In genomic region chr11:55313768-55314703, GRCm38 (mm10) we compare ENCODE assay signal across 13 mouse cellular contexts. TPM values are rescaled to one million over a fixed set of nuclear protein-coding genes. Genes with fewer than 3 reads are reported as not detected.
DNase-seq lines count a peak whose midpoint lies in the region; ATAC-seq lines count a peak whose summit lies in the region.
"Had no signal": no experiment of that assay in that cellular context is flagged by ENCODE, and none has a peak within 500 bp of the region (broad histone marks: within the 10 kb centered on the region; RNA-seq: fewer than 3 reads in every experiment).

No protein-coding gene starts in this region.

- H3K9ac ChIP-seq in heart, embryonic 16.5 days (ENCODE audit: low read length) = no peak overlapping the region
- H3K9ac ChIP-seq in limb, embryonic 13.5 days = no peak overlapping the region
- no peak overlapping the region for H3K9ac ChIP-seq in stomach, embryonic 15.5 days

- peak overlapping the region; percentile 14; the same call in 1 of the 2 replicates for H3K4me2 ChIP-seq in heart, embryonic 16.5 days (ENCODE audit: low read depth, low read length)
- H3K4me2 ChIP-seq in limb, embryonic 13.5 days (replicated peaks) = peak overlapping the region; percentile 39
- H3K4me2 ChIP-seq in stomach, embryonic 15.5 days = peak overlapping the region; percentile 47

- ATAC-seq in heart, embryonic 16.5 days (replicated peaks; ENCODE audit: extremely low read depth, insufficient read depth, low FRiP score) = no peak
- ATAC-seq in limb, embryonic 13.5 days (ENCODE audit: low FRiP score, low read depth) = no peak
- ATAC-seq in stomach, embryonic 15.5 days (ENCODE audit: insufficient read depth, low FRiP score, low read depth) = peak; percentile 55
- ATAC-seq: hindbrain, postnatal 0 days had no signal

- DNase-seq in heart, postnatal 4 days = no peak
- peak; percentile 24 for DNase-seq in embryonic facial prominence, embryonic 10.5 days (ENCODE audit: low spot score)
- no peak for DNase-seq in adrenal gland, adult 2 months
- DNase-seq in c-Kit-positive CD71-positive TER-119-positive erythroid progenitor cells, embryonic 14.5 days (ENCODE audit: low spot score) = no peak
- no peak for DNase-seq in B cell, adult 2 months
- DNase-seq: gastrocnemius, postnatal 14 days had no signal

- peak overlapping the region; percentile 7; the same call in 1 of the 2 replicates for H3K4me3 ChIP-seq in heart, embryonic 16.5 days (ENCODE audit: low read length)
- peak overlapping the region; percentile 31 for H3K4me3 ChIP-seq in embryonic facial prominence, embryonic 10.5 days
- H3K4me3 ChIP-seq in limb, embryonic 13.5 days = 0 out of 2 replicates have a peak overlapping the region, but pooled peaks have one; percentile 13
- H3K4me3 ChIP-seq in stomach, embryonic 15.5 days (replicated peaks) = peak overlapping the region; percentile 31
- H3K4me3 ChIP-seq: left cerebral cortex, adult 2 months; myocyte had no signal

- H3K9me3 ChIP-seq in heart, embryonic 16.5 days (replicated peaks; ENCODE audit: control insufficient read depth, low read length) = no peaks in the 10 kb centered on the region
- H3K9me3 ChIP-seq in embryonic facial prominence, embryonic 10.5 days = no peaks in the 10 kb centered on the region
- H3K9me3 ChIP-seq in limb, embryonic 13.5 days = no peaks in the 10 kb centered on the region
- H3K9me3 ChIP-seq in stomach, embryonic 15.5 days = no peaks in the 10 kb centered on the region

- no peak overlapping the region for H3K27ac ChIP-seq in heart, embryonic 16.5 days (ENCODE audit: low read length)
- H3K27ac ChIP-seq in embryonic facial prominence, embryonic 10.5 days (replicated peaks) = 0 out of 2 replicates have a peak overlapping the region, but pooled peaks have one; percentile 35
- H3K27ac ChIP-seq in limb, embryonic 13.5 days = no peak overlapping the region
- H3K27ac ChIP-seq in stomach, embryonic 15.5 days = peak overlapping the region; percentile 67
- H3K27ac ChIP-seq: hindbrain, postnatal 0 days; left cerebral cortex, adult 2 months; macrophage had no signal

- WGBS in heart, embryonic 16.5 days = 20% methylated on average over 29 of the region's 29 CpGs
- WGBS in embryonic facial prominence, embryonic 10.5 days = 22% methylated on average over 29 of the region's 29 CpGs
- 20% methylated on average over 29 of the region's 29 CpGs for WGBS in limb, embryonic 13.5 days
- 21% methylated on average over 29 of the region's 29 CpGs for WGBS in stomach, embryonic 15.5 days

- no peaks in the 10 kb centered on the region for H3K4me1 ChIP-seq in heart, embryonic 16.5 days (ENCODE audit: control insufficient read depth, insufficient read depth, low read length)
- H3K4me1 ChIP-seq in embryonic facial prominence, embryonic 10.5 days = peaks cover 8% of the 10 kb centered on the region
- no peaks in the 10 kb centered on the region for H3K4me1 ChIP-seq in limb, embryonic 13.5 days
- H3K4me1 ChIP-seq in stomach, embryonic 15.5 days = peaks cover 10% of the 10 kb centered on the region; the same call in 1 of the 2 replicates

- no peaks in the 10 kb centered on the region for H3K36me3 ChIP-seq in heart, embryonic 16.5 days (ENCODE audit: control insufficient read depth, insufficient read depth)
- H3K36me3 ChIP-seq in embryonic facial prominence, embryonic 10.5 days (replicated peaks) = no peaks in the 10 kb centered on the region
- no peaks in the 10 kb centered on the region for H3K36me3 ChIP-seq in limb, embryonic 13.5 days
- H3K36me3 ChIP-seq in stomach, embryonic 15.5 days = no peaks in the 10 kb centered on the region

- H3K27me3 ChIP-seq in heart, embryonic 16.5 days (ENCODE audit: control insufficient read depth, insufficient read depth, low read length) = peaks cover 4% of the 10 kb centered on the region
- H3K27me3 ChIP-seq in embryonic facial prominence, embryonic 10.5 days (replicated peaks; ENCODE audit: low read depth, poor library complexity, severe bottlenecking) = peaks cover 14% of the 10 kb centered on the region
- H3K27me3 ChIP-seq in limb, embryonic 13.5 days = peaks cover 22% of the 10 kb centered on the region
- H3K27me3 ChIP-seq in stomach, embryonic 15.5 days (replicated peaks) = no peaks in the 10 kb centered on the region

RNA-seq across cellular contexts. Expression of gene Fat2, which starts 22.3 kb away (rescaled TPM):
- polyA plus RNA-seq in heart, embryonic 16.5 days (2015; fragmentation: Nextera tagmentation; extraction: Ambion mirVana) = 0.12 TPM in 2 replicates
- total RNA-seq in heart, postnatal 4 days (2021) = under 1 TPM; 0.05 to 0.07 TPM
- 0.12 and 0.13 TPM in 2 replicates for polyA plus RNA-seq in embryonic facial prominence, embryonic 10.5 days (2016; fragmentation: Nextera tagmentation; extraction: Ambion mirVana)
- polyA plus RNA-seq in limb, embryonic 13.5 days (2015; fragmentation: Nextera tagmentation; extraction: Ambion mirVana) = 0.33 and 0.41 TPM in 2 replicates
- polyA plus RNA-seq in stomach, embryonic 15.5 days (2015; fragmentation: Nextera tagmentation; extraction: Ambion mirVana) = 0.62 and 0.69 TPM in 2 replicates
- total RNA-seq in adrenal gland, adult 2 months (2021) = under 1 TPM; 0.10 to 0.14 TPM
- 0.01 TPM in 1 of 2 replicates, not detected in the other for polyA plus RNA-seq in adrenal gland, adult 2 months (2012; rRNA removed)
- polyA plus RNA-seq: macrophage had no signal

Comparison
In these comparisons a context has a peak if more than half of its experiments do, and no peak if none do; other contexts are left out.
1. H3K27ac ChIP-seq: peak in embryonic facial prominence, embryonic 10.5 days (single experiment) and stomach, embryonic 15.5 days (single experiment); none in heart, embryonic 16.5 days (single experiment) and limb, embryonic 13.5 days (single experiment).
2. Peak in every context shown above with its lines, with median percentiles within 50 percentile points of each other: H3K4me2 ChIP-seq and H3K4me3 ChIP-seq.